Mouse (Mus musculus): Measurements from ENCODE around the gene Dennd1a.

Dennd1a gene

GRCm38 (mm10) chr2:37969713-37970485, 317.3 kb downstream of the Dennd1a start:
- no peak for TF ChIP-seq GATA4 (IDR thresholded peaks at IDR 0.05; ENCODE audit: insufficient replicate concordance, low read length)

DNA sequence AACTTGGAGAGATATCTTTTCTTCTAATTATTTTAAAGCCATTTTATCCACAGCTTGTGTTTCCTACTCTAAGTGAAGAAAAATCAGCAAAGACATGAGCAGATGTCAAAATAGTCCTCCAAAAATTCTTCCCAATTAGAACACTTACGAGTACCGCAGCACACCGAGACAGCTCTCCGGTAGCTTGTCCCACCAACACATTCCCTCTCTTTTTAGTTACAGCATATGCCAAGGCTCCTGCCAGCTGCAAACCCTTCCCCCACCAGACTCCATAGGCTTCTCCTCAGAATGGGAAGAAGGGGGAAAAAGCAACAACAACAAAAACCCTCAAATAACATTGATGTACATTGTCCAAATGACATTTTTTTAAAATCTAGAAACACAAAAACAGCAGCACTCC, 322.7 kb downstream of the Dennd1a start:
- no peak for TF ChIP-seq GATA4 (IDR thresholded peaks at IDR 0.05; ENCODE audit: insufficient replicate concordance, low read length)

DNA sequence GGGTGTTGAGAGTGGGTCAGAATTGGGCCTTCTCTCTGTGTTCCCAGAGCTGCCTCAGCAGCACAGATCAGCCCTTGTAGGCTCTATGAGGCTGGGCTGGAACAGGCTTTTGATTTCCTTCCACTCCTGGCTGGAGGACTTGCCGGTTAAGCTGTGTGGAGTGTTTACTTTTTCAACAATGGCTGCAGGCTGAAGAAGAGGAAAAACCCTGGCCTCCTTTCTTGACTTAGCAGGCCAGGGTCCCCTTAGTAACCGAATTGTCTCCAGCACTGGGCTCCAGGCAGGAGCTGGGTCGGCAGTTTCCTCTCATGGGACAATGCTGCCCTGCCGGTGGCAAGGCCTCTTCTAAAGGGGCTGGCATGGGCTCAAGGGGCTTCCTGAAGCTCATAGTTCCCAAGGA, 323.8 kb downstream of the Dennd1a start:
- no peak for TF ChIP-seq GATA4 (IDR thresholded peaks at IDR 0.05; ENCODE audit: insufficient replicate concordance, low read length)

DNA sequence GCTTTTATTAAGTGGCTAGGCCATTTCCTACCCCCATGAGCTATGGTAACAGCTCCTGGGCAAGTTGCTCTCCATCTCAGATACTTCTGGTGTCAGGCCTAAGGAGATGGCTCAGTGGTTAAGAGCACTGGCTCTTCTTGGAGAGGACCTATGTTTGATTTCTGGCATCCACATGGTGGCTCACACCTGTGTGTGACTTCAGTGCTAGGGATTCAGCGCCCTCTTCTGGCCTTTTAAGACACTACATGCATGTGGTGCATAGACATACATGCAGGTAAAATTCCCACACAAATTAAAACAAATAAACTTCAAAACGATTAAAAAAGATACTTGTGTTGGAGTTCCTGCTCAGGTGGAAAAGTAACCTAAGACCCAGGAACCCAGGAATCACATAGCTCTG, 338.8 kb downstream of the Dennd1a start:
- TF ChIP-seq GATA4 (IDR thresholded peaks at IDR 0.05; ENCODE audit: insufficient replicate concordance, low read length): no peak

GRCm38 (mm10) chr2:37945598-37946336, 341.4 kb downstream of the Dennd1a start:
- TF ChIP-seq GATA4 (IDR thresholded peaks at IDR 0.05; ENCODE audit: insufficient replicate concordance, low read length): no peak

DNA sequence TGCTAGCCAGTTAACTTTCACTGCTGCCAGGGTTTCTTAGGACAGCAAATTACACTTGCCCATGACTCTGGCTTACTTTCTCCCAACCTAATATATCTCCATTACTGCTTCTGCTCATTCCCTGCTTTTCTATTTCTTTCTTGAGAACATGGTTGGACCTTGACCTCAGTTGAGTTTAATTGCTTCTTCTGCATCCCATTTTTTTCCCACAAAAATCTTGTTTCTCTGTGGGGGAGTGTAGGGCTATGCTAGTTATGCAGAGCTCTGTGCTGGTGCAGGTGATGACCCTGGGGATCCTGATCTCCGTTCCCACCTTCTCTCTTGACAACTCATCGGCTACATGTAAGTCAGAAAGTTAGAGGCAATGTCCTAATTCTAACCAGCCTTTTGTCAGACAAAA, 344.3 kb downstream of the Dennd1a start:
- no peak for TF ChIP-seq GATA4 (IDR thresholded peaks at IDR 0.05; ENCODE audit: insufficient replicate concordance, low read length)

DNA sequence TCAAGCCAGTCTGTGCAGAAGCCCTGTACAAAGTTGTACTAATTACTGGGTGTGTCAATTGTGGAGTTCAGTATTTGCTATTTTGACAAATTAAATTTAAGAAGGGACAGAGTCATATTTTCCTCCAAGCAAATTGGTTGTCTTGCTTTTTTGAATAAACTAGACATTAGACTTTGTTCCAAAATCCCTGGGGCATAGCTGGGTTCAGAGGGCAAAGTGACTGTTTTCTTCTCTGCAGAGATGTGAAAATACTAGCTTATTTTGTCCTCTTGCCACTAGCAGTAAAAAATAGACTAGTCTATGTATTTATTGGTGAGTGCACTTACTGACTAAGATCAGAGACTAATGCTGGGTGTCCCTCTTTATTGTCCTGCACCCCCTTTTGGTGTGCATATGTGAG, 345.4 kb downstream of the Dennd1a start:
- no peak for TF ChIP-seq GATA4 (IDR thresholded peaks at IDR 0.05; ENCODE audit: insufficient replicate concordance, low read length)

DNA sequence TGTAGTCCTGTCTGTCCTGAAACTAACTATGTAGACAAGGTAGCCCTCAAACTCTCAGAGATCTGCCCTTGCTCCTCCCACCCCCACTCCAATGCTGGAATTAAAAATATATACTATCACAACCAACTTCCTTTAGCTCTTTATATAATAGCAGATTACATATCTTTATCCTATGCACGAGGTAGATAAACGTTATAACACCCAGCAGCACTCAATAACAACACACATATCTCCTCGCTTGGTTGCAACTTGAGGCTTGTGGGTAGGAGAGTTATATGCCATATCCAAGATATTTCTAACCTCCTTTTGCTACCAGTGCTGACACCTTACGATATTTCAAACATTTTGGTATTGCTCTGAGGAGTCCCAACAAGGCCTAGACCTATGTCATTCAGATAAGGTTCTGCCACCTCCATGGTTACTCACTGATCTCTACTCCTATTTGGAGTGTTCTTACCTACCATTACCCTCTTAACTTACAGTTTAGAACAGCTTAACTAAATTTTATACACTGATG, 346.3 kb downstream of the Dennd1a start:
- no peak for TF ChIP-seq GATA4 (IDR thresholded peaks at IDR 0.05; ENCODE audit: insufficient replicate concordance, low read length)

GRCm38 (mm10) chr2:37939997-37940396, 347.2 kb downstream of the Dennd1a start:
- TF ChIP-seq GATA4 (IDR thresholded peaks at IDR 0.05; ENCODE audit: insufficient replicate concordance, low read length): no peak

DNA sequence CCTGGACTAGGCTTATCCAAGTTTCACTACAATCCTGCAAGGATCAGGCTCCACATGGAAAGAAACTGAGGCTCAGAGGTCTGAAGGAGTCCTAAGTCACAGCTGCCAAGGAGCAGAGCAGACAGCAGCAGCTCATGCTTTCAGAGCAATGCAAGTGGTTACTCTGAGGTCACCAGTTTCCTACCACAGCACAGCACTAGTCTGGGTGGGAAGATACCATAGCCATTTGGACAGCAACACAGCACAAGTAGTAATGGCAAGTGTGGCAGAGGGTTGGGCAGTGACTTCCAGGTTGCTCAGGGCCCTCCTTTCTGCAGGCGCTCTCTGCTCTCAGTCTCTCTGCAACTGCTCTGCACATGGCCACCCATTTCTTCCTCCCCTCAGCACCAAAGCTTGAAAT, 354.9 kb downstream of the Dennd1a start:
- TF ChIP-seq GATA4 (IDR thresholded peaks at IDR 0.05; ENCODE audit: insufficient replicate concordance, low read length): no peak

- no peak for TF ChIP-seq GATA4 (IDR thresholded peaks at IDR 0.05; ENCODE audit: insufficient replicate concordance, low read length)
Measured at GRCm38 (mm10) chr2:37931018-37931930, 355.9 kb downstream of the Dennd1a start.

DNA sequence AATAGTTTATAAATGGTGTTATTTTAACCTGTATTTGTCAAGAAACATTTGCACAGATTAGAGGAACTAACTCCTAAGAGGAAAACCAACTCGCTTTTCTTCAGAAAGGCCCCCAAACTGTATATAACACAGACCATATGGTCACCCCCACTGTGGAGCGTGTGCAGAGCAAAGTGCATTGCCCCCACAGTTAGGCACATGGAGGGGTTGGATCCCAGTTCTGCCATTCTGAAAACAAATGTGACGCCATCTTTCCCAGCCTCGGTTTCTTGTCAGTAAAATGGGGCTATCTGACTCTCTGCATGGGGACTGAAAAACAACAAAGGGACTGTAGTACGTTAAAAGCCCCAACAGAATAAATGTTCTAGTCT, 361.1 kb downstream of the Dennd1a start:
- TF ChIP-seq GATA4 (IDR thresholded peaks at IDR 0.05; ENCODE audit: insufficient replicate concordance, low read length): no peak

DNA sequence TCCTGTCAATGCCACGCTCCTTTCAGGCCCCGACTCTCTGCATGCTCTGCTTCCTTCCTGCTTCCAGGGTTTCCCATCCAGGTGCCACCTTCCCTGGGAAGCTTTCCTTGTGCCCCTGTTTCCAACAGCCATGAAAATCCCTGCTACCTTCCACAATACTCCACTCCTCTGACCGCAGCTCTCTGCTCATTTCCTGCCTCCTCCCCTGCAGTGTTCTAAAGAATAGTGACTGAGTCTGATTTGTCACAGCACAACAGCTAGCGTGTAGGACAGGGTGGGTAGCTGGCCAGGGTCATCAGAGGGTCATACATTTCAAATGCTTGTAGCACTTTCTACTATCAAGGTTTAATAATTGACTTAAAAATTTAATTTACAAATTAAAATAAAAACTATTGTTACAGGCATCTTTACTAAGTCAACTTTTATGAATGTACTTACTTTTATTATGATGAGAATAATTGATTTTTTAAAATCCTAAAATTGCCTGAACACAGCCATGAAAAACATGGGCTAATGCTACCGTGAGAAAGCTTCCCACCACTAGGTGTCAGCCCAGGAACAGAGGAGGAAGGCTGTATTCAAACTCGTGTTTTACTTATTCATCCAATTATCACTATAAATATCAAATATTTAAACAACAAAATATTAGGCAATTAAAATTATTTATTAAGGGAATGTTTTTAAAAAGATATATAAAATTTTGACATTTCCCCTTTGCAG, 361.6 kb downstream of the Dennd1a start:
- no peak for TF ChIP-seq GATA4 (IDR thresholded peaks at IDR 0.05; ENCODE audit: insufficient replicate concordance, low read length)

DNA sequence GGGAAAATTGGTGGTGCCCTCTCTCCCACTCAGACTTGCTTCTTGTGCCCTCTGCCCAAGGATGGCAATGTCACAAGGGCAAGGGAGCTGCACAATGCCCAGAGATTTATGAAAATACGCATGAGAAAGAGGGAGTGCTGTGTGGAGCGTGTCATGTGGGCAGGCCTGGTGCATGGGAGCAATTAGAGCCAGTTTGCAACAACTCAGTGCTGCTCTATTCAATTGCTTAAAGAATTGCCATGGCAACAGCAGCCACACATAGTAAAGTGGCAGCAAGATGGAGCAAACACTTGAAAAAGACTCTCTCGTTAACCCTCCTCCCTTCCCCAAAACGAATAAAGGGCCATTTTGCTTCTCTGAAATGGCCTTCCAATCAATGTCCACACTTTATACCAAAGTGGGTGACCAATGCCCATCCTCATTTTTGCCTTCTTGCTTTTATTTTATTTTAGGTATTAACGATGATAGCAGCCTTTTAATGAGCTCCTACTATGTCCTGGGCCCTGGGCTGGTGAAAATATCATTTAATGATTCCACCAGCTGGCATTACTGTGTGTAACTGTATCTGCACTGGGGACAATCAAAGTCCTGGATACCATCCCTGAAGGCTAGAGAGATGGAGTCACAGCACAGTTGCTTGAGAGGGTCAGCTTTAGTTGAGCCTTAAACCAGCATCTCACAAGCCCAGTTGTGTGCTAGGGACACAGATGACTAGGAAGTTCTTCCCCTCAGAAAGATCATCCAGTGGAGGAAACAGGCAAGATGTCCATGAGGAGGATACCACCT, 378.3 kb downstream of the Dennd1a start:
- no peak for TF ChIP-seq GATA4 (IDR thresholded peaks at IDR 0.05; ENCODE audit: insufficient replicate concordance, low read length)
